Mouse (Mus musculus) myocyte (in vitro differentiated cells): ENCODE results near the gene Dusp27. TPM values are rescaled to one million over a fixed set of nuclear protein-coding genes. Genes with fewer than 3 reads are reported as not detected.

Experiments
- H3K27me3 ChIP-seq: one replicate; pipeline ENCODE4 v1.6.1; 2011; ENCODE audit not compliant: control insufficient read depth, insufficient read depth, insufficient read length
- H3K36me3 ChIP-seq: one replicate; pipeline ENCODE4 v1.6.1; 2011; ENCODE audit not compliant: control insufficient read depth, insufficient read depth
- H3K4me2 ChIP-seq: one replicate; pipeline ENCODE4 v1.6.1; 2011; ENCODE audit warnings: low read depth, control low read depth
- H3K4me3 ChIP-seq: one replicate; pipeline ENCODE4 v1.5.1; 2011; ENCODE audit warnings: mild to moderate bottlenecking, control low read depth, moderate library complexity
- H3K79me2 ChIP-seq: one replicate; pipeline ENCODE4 v1.6.1; 2011; ENCODE audit not compliant: control insufficient read depth, insufficient read depth
- H3ac ChIP-seq: one replicate; pipeline ENCODE4 v1.6.1; 2011; ENCODE audit not compliant: control insufficient read depth, insufficient read length
- CEBPB ChIP-seq: IDR thresholded peaks from 2 replicates; pipeline ENCODE4 v1.6.1; 2011; ENCODE audit warnings: mild to moderate bottlenecking, moderate library complexity; ENCODE audit not compliant: poor library complexity, insufficient read depth, severe bottlenecking
- E2F4 ChIP-seq: IDR thresholded peaks from one replicate; pipeline ENCODE4 v1.6.1; 2011; ENCODE audit warnings: mild to moderate bottlenecking, control low read depth, moderate library complexity; ENCODE audit not compliant: insufficient read depth
- MAX ChIP-seq: IDR thresholded peaks from one replicate; pipeline ENCODE4 v1.6.1; 2011; ENCODE audit warnings: low read depth, mild to moderate bottlenecking, control low read depth
- MYOD1 ChIP-seq, 3 experiments: IDR thresholded peaks; one replicate each; pipeline ENCODE4 v1.6.1; 2011; ENCODE audit warnings: control low read depth in 2 of 3, low read depth in 2 of 3, mild to moderate bottlenecking in 2 of 3, moderate library complexity in 1 of 3; ENCODE audit not compliant: insufficient read length in 2 of 3, control insufficient read depth in 1 of 3
- MYOG ChIP-seq, 3 experiments: IDR thresholded peaks; one replicate each; pipeline ENCODE4 v1.6.1; 2011; ENCODE audit warnings: control low read depth in 2 of 3, low read depth in 2 of 3, mild to moderate bottlenecking in 2 of 3; ENCODE audit not compliant: insufficient read length in 2 of 3, control insufficient read depth in 1 of 3, insufficient read depth in 1 of 3
- POLR2A ChIP-seq: IDR thresholded peaks from one replicate; pipeline ENCODE4 v1.6.1; 2011; ENCODE audit warnings: low read depth, mild to moderate bottlenecking, control low read depth, moderate library complexity; ENCODE audit not compliant: insufficient read length
- POLR2AphosphoS2 ChIP-seq: IDR thresholded peaks from one replicate; pipeline ENCODE4 v1.6.1; 2011; ENCODE audit warnings: low read depth, control low read depth; ENCODE audit not compliant: insufficient read length
- REST ChIP-seq: IDR thresholded peaks from one replicate; pipeline ENCODE4 v1.6.1; 2011; ENCODE audit warnings: mild to moderate bottlenecking, control low read depth, moderate library complexity; ENCODE audit not compliant: insufficient read depth, insufficient read length
- SRF ChIP-seq: IDR thresholded peaks from one replicate; pipeline ENCODE4 v1.6.1; 2011; ENCODE audit warnings: low read depth; ENCODE audit not compliant: control insufficient read depth, insufficient read length
- TCF12 ChIP-seq: IDR thresholded peaks from one replicate; pipeline ENCODE4 v1.6.1; 2011; ENCODE audit warnings: mild to moderate bottlenecking, control low read depth; ENCODE audit not compliant: poor library complexity, insufficient read depth, severe bottlenecking
- TCF3 ChIP-seq: IDR thresholded peaks from one replicate; pipeline ENCODE4 v1.6.1; 2011; ENCODE audit warnings: low read depth, control low read depth; ENCODE audit not compliant: insufficient read length
- USF1 ChIP-seq: IDR thresholded peaks from one replicate; pipeline ENCODE4 v1.6.1; 2011; ENCODE audit warnings: low read depth, mild to moderate bottlenecking, control low read depth, moderate library complexity
- polyA plus RNA-seq: library from polyadenylated mRNA; unstranded; fragments of >200 nt; fragmentation: generic; extraction: Trizol; gene quantifications from one replicate; pipeline ENCODE4 v1.2.1, GENCODE M21; 2012; ENCODE audit warnings: missing spikeins

The Dusp27 gene
- polyA plus RNA-seq, 1 experiment = 38.3 TPM

GRCm38 (mm10) chr1:166114986-166115385, 12.7 kb downstream of the Dusp27 start:
- Histone ChIP-seq H3K79me2 (no peaks in the 10 kb centered on the region), H3K4me2 (no peak overlapping the region), H3ac (no peak overlapping the region), H3K36me3 (peaks cover 17% of the 10 kb centered on the region), H3K4me3 (no peak overlapping the region), H3K27me3 (no peaks in the 10 kb centered on the region)
- TF ChIP-seq MYOG (IDR thresholded peaks at IDR 0.05; ENCODE audit: control insufficient read depth in 1 of 3, insufficient read depth in 1 of 3, insufficient read length in 2 of 3, low read depth in 2 of 3) = no peak
- no peak for TF ChIP-seq TCF12
- no peak for TF ChIP-seq REST
- TF ChIP-seq MYOD1 (IDR thresholded peaks at IDR 0.05; ENCODE audit: control insufficient read depth in 1 of 3, insufficient read length in 2 of 3, low read depth in 2 of 3) = no peak
- TF ChIP-seq E2F4 = no peak
- no peak for TF ChIP-seq POLR2AphosphoS2
- no peak for TF ChIP-seq TCF3
- no peak for TF ChIP-seq POLR2A
- no peak for TF ChIP-seq MAX
- no peak for TF ChIP-seq USF1
- TF ChIP-seq SRF = no peak
- TF ChIP-seq CEBPB = no peak

- TF ChIP-seq POLR2A (no peak), SRF (no peak), USF1 (no peak), POLR2AphosphoS2 (no peak), CEBPB (no peak), REST (no peak)
- Histone ChIP-seq H3K4me3 (no peak overlapping the region), H3ac (no peak overlapping the region), H3K4me2 (no peak overlapping the region), H3K36me3 (peaks cover 25% of the 10 kb centered on the region), H3K79me2 (no peaks in the 10 kb centered on the region), H3K27me3 (no peaks in the 10 kb centered on the region)
Measured at GRCm38 (mm10) chr1:166105464-166105863, 22.3 kb downstream of the Dusp27 start.

DNA sequence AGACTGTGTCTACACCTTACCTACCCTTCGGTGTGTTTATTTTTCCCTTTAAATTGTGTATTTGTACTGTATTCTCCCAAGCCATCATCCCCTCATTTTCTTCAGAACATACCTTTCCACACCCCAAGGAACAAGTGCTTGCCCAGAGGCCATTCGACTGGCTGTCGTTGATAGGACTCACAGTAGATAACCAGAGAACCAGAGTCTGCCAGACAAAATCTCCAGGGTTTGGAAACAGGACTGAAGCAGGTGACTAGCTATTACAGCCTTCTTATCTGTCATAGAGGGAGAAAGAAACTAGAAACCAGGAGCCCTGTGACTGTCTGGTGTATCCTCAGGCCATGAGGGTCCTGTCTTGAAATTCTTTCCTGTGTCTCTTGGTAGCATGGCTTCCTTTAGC, 22.9 kb downstream of the Dusp27 start:
- Histone ChIP-seq H3ac (no peak overlapping the region), H3K27me3 (no peaks in the 10 kb centered on the region), H3K36me3 (peaks cover 23% of the 10 kb centered on the region), H3K4me2 (no peak overlapping the region), H3K4me3 (no peak overlapping the region), H3K79me2 (no peaks in the 10 kb centered on the region)
- TF ChIP-seq REST (no peak), TCF12 (no peak), MYOD1 (IDR thresholded peaks at IDR 0.05; ENCODE audit: control insufficient read depth in 1 of 3, insufficient read length in 2 of 3, low read depth in 2 of 3) (no peak), TCF3 (no peak), SRF (no peak), USF1 (no peak)

- Histone ChIP-seq H3ac (no peak overlapping the region), H3K4me3 (no peak overlapping the region), H3K36me3 (peaks cover 27% of the 10 kb centered on the region), H3K27me3 (no peaks in the 10 kb centered on the region), H3K79me2 (no peaks in the 10 kb centered on the region), H3K4me2 (no peak overlapping the region)
- TF ChIP-seq POLR2AphosphoS2 (no peak), TCF3 (no peak)
Measured at GRCm38 (mm10) chr1:166102920-166103608, 24.7 kb downstream of the Dusp27 start.

DNA sequence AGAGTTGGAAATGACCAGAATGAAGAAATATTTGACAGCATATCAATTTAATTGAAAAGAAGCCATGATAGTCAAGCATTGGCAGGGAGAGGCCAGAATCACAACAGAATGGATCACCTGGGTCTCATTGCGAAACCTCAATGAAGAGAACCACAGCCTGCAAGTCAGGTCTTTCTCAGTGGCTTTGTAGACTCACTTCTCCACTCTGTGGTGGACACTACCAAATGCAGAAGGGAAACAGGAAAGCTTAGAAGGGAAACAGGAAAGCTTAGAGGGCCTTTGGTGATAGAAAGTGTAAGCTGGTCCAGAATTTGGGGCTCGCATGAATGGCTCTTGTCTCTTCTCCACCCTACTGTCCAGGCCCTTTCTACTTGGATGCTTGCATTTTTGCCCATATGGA, 29.6 kb downstream of the Dusp27 start:
- Histone ChIP-seq H3K79me2 (no peaks in the 10 kb centered on the region), H3K36me3 (peaks cover 21% of the 10 kb centered on the region), H3K4me3 (no peak overlapping the region), H3ac (no peak overlapping the region), H3K27me3 (no peaks in the 10 kb centered on the region), H3K4me2 (no peak overlapping the region)
- no peak for TF ChIP-seq TCF12

- TF ChIP-seq MYOG (IDR thresholded peaks at IDR 0.05; ENCODE audit: control insufficient read depth in 1 of 3, insufficient read depth in 1 of 3, insufficient read length in 2 of 3, low read depth in 2 of 3) (no peak), MAX (no peak), MYOD1 (IDR thresholded peaks at IDR 0.05; ENCODE audit: control insufficient read depth in 1 of 3, insufficient read length in 2 of 3, low read depth in 2 of 3) (no peak), E2F4 (no peak), REST (no peak), USF1 (no peak), CEBPB (no peak), POLR2A (no peak), POLR2AphosphoS2 (no peak), TCF12 (no peak), SRF (no peak), TCF3 (no peak)
- Histone ChIP-seq H3ac (no peak overlapping the region), H3K36me3 (peaks cover 12% of the 10 kb centered on the region), H3K4me2 (no peak overlapping the region), H3K27me3 (no peaks in the 10 kb centered on the region), H3K79me2 (no peaks in the 10 kb centered on the region), H3K4me3 (no peak overlapping the region)
Measured at GRCm38 (mm10) chr1:166094462-166094861, 33.3 kb downstream of the Dusp27 start.
